Mouse (Mus musculus) adipocyte (in vitro differentiated cells): Measurements from ENCODE around the gene Xrcc1.

Experiments
- DNase-seq: peaks from one replicate; pipeline ENCODE4 v3.0.0-alpha.2; 2016; ENCODE audit warnings: low spot score

Gene Xrcc1

GRCm38 (mm10) chr7:24565627-24566026, 19.5 kb downstream of the Xrcc1 start:
- no peak for DNase-seq

GRCm38 (mm10) chr7:24566206-24566605, 20.1 kb downstream of the Xrcc1 start:
- DNase-seq, result no peak

GRCm38 (mm10) chr7:24568512-24568911, 22.4 kb downstream of the Xrcc1 start:
- no peak for DNase-seq

GRCm38 (mm10) chr7:24571071-24571470, 25.0 kb downstream of the Xrcc1 start:
- DNase-seq, result no peak

GRCm38 (mm10) chr7:24572455-24572854, 26.4 kb downstream of the Xrcc1 start:
- DNase-seq, result no peak

- peak; percentile 55 for DNase-seq
Measured at GRCm38 (mm10) chr7:24574224-24574796, 28.2 kb downstream of the Xrcc1 start.

GRCm38 (mm10) chr7:24577811-24578210, 31.7 kb downstream of the Xrcc1 start:
- no peak for DNase-seq

- DNase-seq, result no peak
Measured at GRCm38 (mm10) chr7:24584876-24585275, 38.8 kb downstream of the Xrcc1 start.

- no peak for DNase-seq
Measured at GRCm38 (mm10) chr7:24585995-24586394, 39.9 kb downstream of the Xrcc1 start.

- DNase-seq, result no peak
Measured at GRCm38 (mm10) chr7:24586828-24587227, 40.7 kb downstream of the Xrcc1 start.

GRCm38 (mm10) chr7:24587330-24588105, 41.4 kb downstream of the Xrcc1 start, which contains the start of the genes Ethe1 and Zfp575:
Gene Ethe1 (plus strand): TSS chr7:24587543.
Gene Zfp575 (minus strand): TSS chr7:24587641.
- DNase-seq, result no peak

- DNase-seq, result no peak
Measured at GRCm38 (mm10) chr7:24588336-24588735, 42.2 kb downstream of the Xrcc1 start.

GRCm38 (mm10) chr7:24591735-24592134, 45.6 kb downstream of the Xrcc1 start:
- no peak for DNase-seq

- no peak for DNase-seq
Measured at GRCm38 (mm10) chr7:24592163-24592562, 46.1 kb downstream of the Xrcc1 start.

- DNase-seq, result no peak
Measured at GRCm38 (mm10) chr7:24592781-24593180, 46.7 kb downstream of the Xrcc1 start.

- peak; percentile 20 for DNase-seq
Measured at GRCm38 (mm10) chr7:24593621-24594308, 47.7 kb downstream of the Xrcc1 start.

GRCm38 (mm10) chr7:24594309-24594803, 48.3 kb downstream of the Xrcc1 start:
- no peak for DNase-seq

- DNase-seq, result no peak
Measured at GRCm38 (mm10) chr7:24595464-24595863, 49.4 kb downstream of the Xrcc1 start.

- DNase-seq, result no peak
Measured at GRCm38 (mm10) chr7:24598121-24598520, 52.0 kb downstream of the Xrcc1 start.

GRCm38 (mm10) chr7:24599211-24600067, 53.4 kb downstream of the Xrcc1 start:
- no peak for DNase-seq

- peak; percentile 87 for DNase-seq
Measured at GRCm38 (mm10) chr7:24600941-24601597, 55.0 kb downstream of the Xrcc1 start.
